Mouse (Mus musculus): ENCODE measurements around the gene Foxa2.

Foxa2 gene

GRCm38 (mm10) chr2:148004554-148005521, 41.9 kb downstream of the Foxa2 start:
- no peak for DNase-seq (ENCODE audit: low spot score)

GRCm38 (mm10) chr2:148003511-148003910, 43.3 kb downstream of the Foxa2 start:
- no peak for DNase-seq (ENCODE audit: low spot score)

- no peak for DNase-seq (ENCODE audit: low spot score)
Measured at GRCm38 (mm10) chr2:147998206-147998966, 48.4 kb downstream of the Foxa2 start.

GRCm38 (mm10) chr2:147996781-147997180, 50.0 kb downstream of the Foxa2 start:
- DNase-seq (ENCODE audit: low spot score) = no peak

- no peak for DNase-seq (ENCODE audit: low spot score)
Measured at GRCm38 (mm10) chr2:147993821-147994220, 52.9 kb downstream of the Foxa2 start.

GRCm38 (mm10) chr2:147992935-147993679, 53.7 kb downstream of the Foxa2 start:
- peak; percentile 28 for DNase-seq (ENCODE audit: low spot score)
